Mouse (Mus musculus) thymus, adult 2 months (tissue): ENCODE results near the gene Rsrc1. TPM values are rescaled to one million over a fixed set of nuclear protein-coding genes. Genes with fewer than 3 reads are reported as not detected.

Experiments
- DNase-seq: peaks from one replicate; pipeline ENCODE4 v3.0.0; 2021
- H3K27ac ChIP-seq: fragments of 200-500 bp; 2 replicates; pipeline ENCODE4 v1.5.1; 2012; ENCODE audit warnings: low read length, control low read depth; ENCODE audit not compliant: control insufficient read depth, insufficient read depth
- H3K27me3 ChIP-seq: fragments of 200-500 bp; 2 replicates; pipeline ENCODE4 v1.6.1; 2012; ENCODE audit warnings: mild to moderate bottlenecking, low read length, moderate library complexity, mixed read lengths; ENCODE audit not compliant: control insufficient read depth, insufficient read depth
- H3K36me3 ChIP-seq: fragments of 200-500 bp; 2 replicates; pipeline ENCODE4 v1.6.1; 2012; ENCODE audit warnings: mild to moderate bottlenecking, low read length, moderate library complexity; ENCODE audit not compliant: control insufficient read depth, insufficient read depth
- H3K4me1 ChIP-seq: fragments of 200-500 bp; replicated peaks from 2 replicates; pipeline ENCODE4 v1.6.1; 2012; ENCODE audit warnings: low read length; ENCODE audit not compliant: control insufficient read depth, insufficient read depth
- H3K4me3 ChIP-seq: fragments of 200-500 bp; 2 replicates; pipeline ENCODE4 v1.5.1; 2012; ENCODE audit warnings: mild to moderate bottlenecking, low read length, control low read depth, moderate library complexity; ENCODE audit not compliant: control insufficient read depth, insufficient read depth
- CTCF ChIP-seq: fragments of 200-500 bp; IDR thresholded peaks from 2 replicates; pipeline ENCODE4 v1.5.1; 2012; ENCODE audit warnings: mild to moderate bottlenecking, control low read depth, low read length, moderate library complexity, borderline replicate concordance; ENCODE audit not compliant: control insufficient read depth, poor library complexity, insufficient read depth; ENCODE audit errors: extremely low read depth
- POLR2A ChIP-seq: fragments of 200-500 bp; IDR thresholded peaks from 2 replicates; pipeline ENCODE4 v1.6.1; 2012; ENCODE audit warnings: mild to moderate bottlenecking, low read length, control low read depth, moderate library complexity; ENCODE audit not compliant: control insufficient read depth, poor library complexity, insufficient read depth; ENCODE audit errors: extremely low read depth
- WGBS: fragments of 180-500 bp; shearing (Covaris S2); methylation state at CpG from one replicate; pipeline ENCODE4 v1.1.7; 2018; 5-methylcytosine and 5-hydroxymethylcytosine counted together
- polyA plus RNA-seq: library from polyadenylated mRNA; depleted of rRNA; stranded (reverse); fragments of >200 nt; gene quantifications from 2 replicates; pipeline ENCODE4 v1.2.3, GENCODE M21; 2012

Gene Rsrc1
- polyA plus RNA-seq, 1 experiment, result 5.1 TPM

GRCm38 (mm10) chr3:66983481-66983880 lies 2.3 kb downstream of the Rsrc1 start:
- no peaks in the 10 kb centered on the region for H3K36me3 ChIP-seq
- 20% methylated on average over 3 of the region's 3 CpGs for WGBS

GRCm38 (mm10) chr3:66985539-66986286 lies 4.5 kb downstream of the Rsrc1 start:
- H3K27me3 ChIP-seq, result peaks cover 12% of the 10 kb centered on the region
- H3K4me3 ChIP-seq, result peak overlapping the region; percentile 85
- TF ChIP-seq CTCF (0 out of 2 replicates have a peak, but pooled peaks have one; percentile 24), POLR2A (0 out of 2 replicates have a peak, but pooled peaks have one; percentile 31)
- under 1% methylated on average over 60 of the region's 60 CpGs for WGBS
- no peaks in the 10 kb centered on the region for H3K36me3 ChIP-seq
- H3K27ac ChIP-seq, result no peak overlapping the region
- peaks cover 18% of the 10 kb centered on the region for H3K4me1 ChIP-seq
- DNase-seq, result peak; percentile 77

More at GRCm38 (mm10) chr3:66983481-66983880, 2.3 kb downstream of the Rsrc1 start:
- Histone ChIP-seq H3K4me3 (no peak overlapping the region), H3K4me1 (peaks cover 21% of the 10 kb centered on the region), H3K27me3 (peaks cover 28% of the 10 kb centered on the region), H3K27ac (no peak overlapping the region)
- no peak for DNase-seq
- TF ChIP-seq CTCF (no peak), POLR2A (no peak)

GRCm38 (mm10) chr3:66986287-66986560 lies 5.0 kb downstream of the Rsrc1 start:
- no peak overlapping the region for H3K27ac ChIP-seq
- no peak for TF ChIP-seq POLR2A
- TF ChIP-seq CTCF, result no peak
- 11% methylated on average over 1 of the region's 1 CpGs for WGBS
- peaks cover 13% of the 10 kb centered on the region for H3K4me1 ChIP-seq
- no peak for DNase-seq
- H3K36me3 ChIP-seq, result no peaks in the 10 kb centered on the region
- H3K4me3 ChIP-seq, result peak overlapping the region; percentile 85
- peaks cover 7% of the 10 kb centered on the region for H3K27me3 ChIP-seq

- H3K4me3 ChIP-seq, result no peak overlapping the region
- peaks cover 4% of the 10 kb centered on the region; the same call in 1 of the 2 replicates for H3K36me3 ChIP-seq
- H3K4me1 ChIP-seq, result no peaks in the 10 kb centered on the region
- H3K27ac ChIP-seq, result no peak overlapping the region
- H3K27me3 ChIP-seq, result no peaks in the 10 kb centered on the region
- DNase-seq, result no peak
- no peak for TF ChIP-seq CTCF
- no peak for TF ChIP-seq POLR2A
- WGBS, result 100% methylated on average over 1 of the region's 1 CpGs
These were observed 15.6 kb downstream of the Rsrc1 start for GRCm38 (mm10) chr3:66996820-66997219.

- Histone ChIP-seq H3K4me1 (no peaks in the 10 kb centered on the region), H3K36me3 (no peaks in the 10 kb centered on the region), H3K27ac (no peak overlapping the region), H3K4me3 (no peak overlapping the region), H3K27me3 (no peaks in the 10 kb centered on the region)
- TF ChIP-seq POLR2A (no peak), CTCF (no peak)
- DNase-seq, result no peak
- 99% methylated on average over 6 of the region's 6 CpGs for WGBS
These were observed 55.3 kb downstream of the Rsrc1 start for GRCm38 (mm10) chr3:67036387-67037062.

GRCm38 (mm10) chr3:67059755-67060154 lies 78.6 kb downstream of the Rsrc1 start:
- 96% methylated on average over 2 of the region's 2 CpGs for WGBS
- Histone ChIP-seq H3K4me1 (no peaks in the 10 kb centered on the region), H3K27me3 (no peaks in the 10 kb centered on the region), H3K27ac (no peak overlapping the region), H3K36me3 (no peaks in the 10 kb centered on the region), H3K4me3 (no peak overlapping the region)
- no peak for DNase-seq
- TF ChIP-seq CTCF, result no peak
